Mouse (Mus musculus) stomach, embryonic 15.5 days (tissue): Measurements from ENCODE around the gene Ubald1. TPM values are rescaled to one million over a fixed set of nuclear protein-coding genes. Genes with fewer than 3 reads are reported as not detected.

Source experiments
- ATAC-seq: fragments of 200-750 bp; cut with Nextera tagmentation; 2 replicates; pipeline ENCODE4 v1.8.0; 2017; ENCODE audit warnings: low read depth, moderate number of reproducible peaks, moderate TSS enrichment; ENCODE audit not compliant: insufficient read depth, low FRiP score
- H3K27ac ChIP-seq: fragments of 300-500 bp; sonication (generic); 2 replicates; pipeline ENCODE4 v1.5.1; 2015; ENCODE audit warnings: mild to moderate bottlenecking, inconsistent platforms
- H3K27me3 ChIP-seq: fragments of 300-500 bp; sonication (generic); replicated peaks from 2 replicates; pipeline ENCODE4 v1.6.1; 2015; ENCODE audit warnings: inconsistent platforms
- H3K36me3 ChIP-seq: fragments of 300-500 bp; sonication (generic); 2 replicates; pipeline ENCODE4 v1.6.1; 2015; ENCODE audit warnings: inconsistent platforms
- H3K4me1 ChIP-seq: fragments of 300-500 bp; sonication (generic); 2 replicates; pipeline ENCODE4 v1.6.1; 2015; ENCODE audit warnings: inconsistent platforms
- H3K4me2 ChIP-seq: fragments of 300-500 bp; sonication (generic); 2 replicates; pipeline ENCODE4 v1.6.1; 2015; ENCODE audit warnings: mild to moderate bottlenecking, inconsistent platforms
- H3K4me3 ChIP-seq: fragments of 300-500 bp; sonication (generic); replicated peaks from 2 replicates; pipeline ENCODE4 v1.5.1; 2015; ENCODE audit warnings: inconsistent platforms
- H3K9ac ChIP-seq: fragments of 300-500 bp; sonication (generic); 2 replicates; pipeline ENCODE4 v1.6.1; 2015; ENCODE audit warnings: inconsistent platforms
- H3K9me3 ChIP-seq: fragments of 300-500 bp; sonication (generic); 2 replicates; pipeline ENCODE4 v1.6.1; 2016; ENCODE audit warnings: inconsistent platforms
- WGBS: fragments of 180-500 bp; shearing (Covaris S2); methylation state at CpG from one replicate; pipeline ENCODE4 v1.1.7; 2015; 5-methylcytosine and 5-hydroxymethylcytosine counted together
- polyA plus RNA-seq: library from polyadenylated mRNA; unstranded; fragments of >200 nt; fragmentation: Nextera tagmentation; extraction: Ambion mirVana; gene quantifications from 2 replicates; pipeline ENCODE4 v1.2.1, GENCODE M21; 2015

Gene Ubald1
- polyA plus RNA-seq, 1 experiment from 2014 or later = 34.9 TPM

DNA sequence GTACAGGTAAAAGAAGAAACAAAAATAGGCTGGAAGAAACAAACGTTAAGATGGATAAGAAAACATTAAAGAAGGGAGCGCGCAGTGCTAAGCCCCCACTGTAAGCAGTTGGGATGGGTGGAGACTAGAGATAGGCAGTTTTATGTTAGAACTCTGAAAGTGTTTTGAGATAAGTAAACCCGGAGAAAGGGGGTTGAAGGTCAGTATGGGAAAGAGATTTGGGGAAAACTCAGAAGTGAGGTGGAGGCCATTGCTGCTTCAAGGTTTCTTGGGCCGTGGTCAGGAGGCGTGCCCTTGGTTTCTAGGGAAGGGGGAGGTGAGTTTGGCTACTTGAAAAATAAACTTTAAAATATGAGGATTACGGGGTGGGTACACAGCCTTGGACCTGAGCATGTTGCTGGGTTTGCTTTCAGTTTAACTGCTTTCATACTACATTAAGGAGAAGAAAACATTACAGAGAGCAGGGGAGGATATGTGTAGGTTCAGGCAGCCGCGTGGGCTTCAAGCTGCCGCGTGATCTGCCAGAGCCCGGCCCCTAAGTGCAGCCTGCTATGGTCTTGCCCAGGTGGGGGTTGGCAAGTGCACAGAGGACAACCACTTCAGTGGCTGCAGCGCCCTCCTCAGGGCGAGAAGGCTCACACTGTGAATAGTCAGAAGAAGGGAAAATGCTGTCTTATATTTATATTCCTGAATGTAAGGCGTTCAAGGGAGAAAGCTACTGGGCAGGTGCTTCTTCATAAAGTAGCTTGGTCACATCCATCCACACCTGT is 48.3 kb downstream of the Ubald1 start:
- no peak overlapping the region for H3K4me2 ChIP-seq
- WGBS = 62% methylated on average over 15 of the region's 15 CpGs
- ATAC-seq = 0 out of 2 replicates have a peak, but pooled peaks have one; percentile 35

DNA sequence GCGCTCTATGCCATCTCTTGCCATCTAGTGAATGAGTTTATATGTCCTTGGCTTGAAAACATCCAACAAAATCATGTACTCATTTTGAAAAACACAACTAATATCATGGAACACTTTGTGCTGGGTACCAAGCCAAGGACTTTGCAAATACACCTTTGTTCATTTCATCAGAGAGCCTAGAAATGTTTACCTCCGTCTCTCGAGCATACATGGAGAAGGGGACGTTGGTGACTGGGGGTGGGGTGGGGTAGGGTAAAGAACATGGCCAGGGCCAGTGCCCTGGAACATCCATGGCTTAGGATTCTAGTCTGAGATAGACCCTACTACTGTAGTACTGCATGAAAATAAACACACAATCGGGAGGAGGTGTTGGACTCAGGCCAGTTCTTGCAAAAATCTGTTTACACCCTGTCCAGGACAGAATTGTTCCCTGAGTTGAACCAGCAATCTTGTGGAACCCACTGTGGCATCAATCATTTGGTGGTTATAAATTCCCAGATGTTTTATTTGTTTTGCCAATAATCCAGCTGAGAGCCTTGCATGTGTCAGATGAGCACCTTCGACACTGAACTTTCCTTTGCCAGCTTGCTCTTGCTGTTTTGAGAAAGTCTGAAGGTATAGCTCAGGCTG is 50.7 kb downstream of the Ubald1 start:
- 68% methylated on average over 6 of the region's 6 CpGs for WGBS
- Histone ChIP-seq H3K9ac (no peak overlapping the region), H3K27ac (no peak overlapping the region), H3K4me3 (no peak overlapping the region), H3K4me2 (no peak overlapping the region), H3K4me1 (no peaks in the 10 kb centered on the region), H3K27me3 (no peaks in the 10 kb centered on the region), H3K36me3 (no peaks in the 10 kb centered on the region), H3K9me3 (no peaks in the 10 kb centered on the region)
- ATAC-seq = no peak

More for the DNA sequence above, 48.3 kb downstream of the Ubald1 start:
- H3K4me3 ChIP-seq = no peak overlapping the region
- H3K27ac ChIP-seq = no peak overlapping the region
- H3K27me3 ChIP-seq = no peaks in the 10 kb centered on the region
- H3K9ac ChIP-seq = no peak overlapping the region
- no peaks in the 10 kb centered on the region for H3K36me3 ChIP-seq
- no peaks in the 10 kb centered on the region for H3K9me3 ChIP-seq
- H3K4me1 ChIP-seq = no peaks in the 10 kb centered on the region

- no peak overlapping the region for H3K27ac ChIP-seq
- H3K27me3 ChIP-seq = no peaks in the 10 kb centered on the region
- no peaks in the 10 kb centered on the region for H3K36me3 ChIP-seq
- 85% methylated on average over 5 of the region's 5 CpGs for WGBS
- no peaks in the 10 kb centered on the region for H3K9me3 ChIP-seq
- ATAC-seq = no peak
- H3K4me1 ChIP-seq = no peaks in the 10 kb centered on the region
- no peak overlapping the region for H3K9ac ChIP-seq
- no peak overlapping the region for H3K4me2 ChIP-seq
- H3K4me3 ChIP-seq = no peak overlapping the region
Observed at GRCm38 (mm10) chr16:4827639-4828038, 52.5 kb downstream of the Ubald1 start.

Other genes with a start within 250 kb of the Ubald1 start
- 17.2 and 17.3 TPM in 2 replicates for gene Vasn, start 240.4 kb downstream of the Ubald1 start, polyA plus RNA-seq
- 68.4 and 77.6 TPM in 2 replicates for gene Dnaja3, start 240.3 kb downstream of the Ubald1 start, polyA plus RNA-seq
- 16.3 and 20.8 TPM in 2 replicates for gene Coro7, start 200.5 kb downstream of the Ubald1 start, polyA plus RNA-seq
- 52.6 and 63.4 TPM in 2 replicates for gene Nmral1, start 161.0 kb downstream of the Ubald1 start, polyA plus RNA-seq
- gene Hmox2, start 154.0 kb downstream of the Ubald1 start, polyA plus RNA-seq = 86.1 and 89.4 TPM in 2 replicates
- 73.1 and 82.1 TPM in 2 replicates for gene Cdip1, start 90.0 kb downstream of the Ubald1 start, polyA plus RNA-seq
- gene 4930562C15Rik, start 44.9 kb downstream of the Ubald1 start, polyA plus RNA-seq = 0.44 and 0.64 TPM in 2 replicates
- gene Mgrn1, start 5.9 kb upstream of the Ubald1 start, polyA plus RNA-seq = 75.7 and 78.5 TPM in 2 replicates
- 140 and 143 TPM in 2 replicates for gene Nudt16l1, start 58.4 kb upstream of the Ubald1 start, polyA plus RNA-seq
- gene Anks3, start 83.9 kb upstream of the Ubald1 start, polyA plus RNA-seq = 48.7 and 53.0 TPM in 2 replicates
- gene Sept12, start 117.5 kb upstream of the Ubald1 start, polyA plus RNA-seq = not detected in 2 replicates
- 59.7 and 65.9 TPM in 2 replicates for gene Smim22, start 127.0 kb upstream of the Ubald1 start, polyA plus RNA-seq
- 54.9 and 57.0 TPM in 2 replicates for gene Rogdi, start 133.2 kb upstream of the Ubald1 start, polyA plus RNA-seq
- 118 and 138 TPM in 2 replicates for gene Glyr1, start 169.5 kb upstream of the Ubald1 start, polyA plus RNA-seq
- gene Ubn1, start 169.7 kb upstream of the Ubald1 start, polyA plus RNA-seq = 16.8 and 17.9 TPM in 2 replicates